Mouse (Mus musculus) limb, embryonic 13.5 days (tissue): ENCODE results near the gene Fbxl19. TPM values are rescaled to one million over a fixed set of nuclear protein-coding genes. Genes with fewer than 3 reads are reported as not detected.

Source experiments
- ATAC-seq: fragments of 200-750 bp; cut with Nextera tagmentation; 2 replicates; pipeline ENCODE4 v1.8.0; 2017; ENCODE audit warnings: low read depth, moderate number of reproducible peaks, moderate TSS enrichment; ENCODE audit not compliant: low FRiP score
- H3K27ac ChIP-seq: fragments of 300-500 bp; sonication (generic); 2 replicates; pipeline ENCODE4 v1.5.1; 2015; ENCODE audit warnings: inconsistent platforms, mild to moderate bottlenecking, moderate library complexity
- H3K27me3 ChIP-seq: fragments of 300-500 bp; sonication (generic); 2 replicates; pipeline ENCODE4 v1.6.1; 2015; ENCODE audit warnings: mild to moderate bottlenecking, inconsistent platforms
- H3K36me3 ChIP-seq: fragments of 300-500 bp; sonication (generic); 2 replicates; pipeline ENCODE4 v1.6.1; 2015; ENCODE audit warnings: inconsistent platforms, mild to moderate bottlenecking, moderate library complexity
- H3K4me1 ChIP-seq: fragments of 300-500 bp; sonication (generic); 2 replicates; pipeline ENCODE4 v1.6.1; 2015; ENCODE audit warnings: inconsistent platforms
- H3K4me2 ChIP-seq: fragments of 300-500 bp; sonication (generic); replicated peaks from 2 replicates; pipeline ENCODE4 v1.6.1; 2015; ENCODE audit warnings: inconsistent platforms, mild to moderate bottlenecking, moderate library complexity
- H3K4me3 ChIP-seq: fragments of 300-500 bp; sonication (generic); 2 replicates; pipeline ENCODE4 v1.5.1; 2015; ENCODE audit warnings: moderate library complexity, mild to moderate bottlenecking, inconsistent platforms
- H3K9ac ChIP-seq: fragments of 300-500 bp; sonication (generic); 2 replicates; pipeline ENCODE4 v1.6.1; 2015; ENCODE audit warnings: mild to moderate bottlenecking, inconsistent platforms
- H3K9me3 ChIP-seq: fragments of 300-500 bp; sonication (generic); 2 replicates; pipeline ENCODE4 v1.6.1; 2016; ENCODE audit warnings: inconsistent platforms
- WGBS: fragments of 180-500 bp; shearing (Covaris S2); methylation state at CpG from one replicate; pipeline ENCODE4 v1.1.7; 2015; 5-methylcytosine and 5-hydroxymethylcytosine counted together
- polyA plus RNA-seq: library from polyadenylated mRNA; unstranded; fragments of >200 nt; fragmentation: Nextera tagmentation; extraction: Ambion mirVana; gene quantifications from 2 replicates; pipeline ENCODE4 v1.2.1, GENCODE M21; 2015

The Fbxl19 gene
- polyA plus RNA-seq, 1 experiment from 2014 or later, result 6.7 TPM

- Histone ChIP-seq H3K27ac (no peak overlapping the region; the same call in 1 of the 2 replicates), H3K9ac (0 out of 2 replicates have a peak overlapping the region, but pooled peaks have one; percentile 19), H3K27me3 (no peaks in the 10 kb centered on the region), H3K36me3 (peaks cover 84% of the 10 kb centered on the region), H3K9me3 (no peaks in the 10 kb centered on the region), H3K4me1 (peaks cover 31% of the 10 kb centered on the region), H3K4me2 (no peak overlapping the region), H3K4me3 (no peak overlapping the region)
- ATAC-seq, result no peak
- 74% methylated on average over 3 of the region's 3 CpGs for WGBS
Measured at GRCm38 (mm10) chr7:127760478-127760877, 16.1 kb downstream of the Fbxl19 start.

DNA sequence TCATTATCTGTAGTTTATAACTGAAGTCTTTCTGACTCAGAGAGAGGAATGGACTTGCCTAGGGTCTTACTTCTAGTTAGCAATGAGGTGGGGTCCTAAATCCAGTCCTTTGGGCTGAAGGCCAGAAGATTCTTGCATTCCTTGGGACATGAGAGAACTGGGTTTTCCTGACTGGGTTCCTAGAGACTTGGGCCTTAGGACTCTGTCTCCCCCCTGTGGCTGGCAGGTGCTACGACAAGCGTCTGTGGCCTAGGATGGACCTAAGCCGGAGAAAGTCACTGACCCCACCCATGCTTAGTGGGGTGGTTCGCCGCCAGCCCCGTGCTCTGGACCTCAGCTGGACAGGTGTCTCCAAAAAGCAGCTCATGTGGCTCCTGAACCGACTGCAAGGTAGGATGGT is 16.7 kb downstream of the Fbxl19 start:
- H3K4me2 ChIP-seq, result no peak overlapping the region
- no peak overlapping the region for H3K4me3 ChIP-seq
- ATAC-seq, result no peak
- peaks cover 27% of the 10 kb centered on the region for H3K4me1 ChIP-seq
- 42% methylated on average over 7 of the region's 7 CpGs for WGBS
- H3K36me3 ChIP-seq, result peaks cover 84% of the 10 kb centered on the region
- H3K9ac ChIP-seq, result 0 out of 2 replicates have a peak overlapping the region, but pooled peaks have one; percentile 19
- no peaks in the 10 kb centered on the region for H3K9me3 ChIP-seq
- H3K27me3 ChIP-seq, result no peaks in the 10 kb centered on the region
- H3K27ac ChIP-seq, result no peak overlapping the region

- peaks cover 82% of the 10 kb centered on the region for H3K36me3 ChIP-seq
- ATAC-seq, result no peak
- H3K27me3 ChIP-seq, result no peaks in the 10 kb centered on the region
- H3K9ac ChIP-seq, result no peak overlapping the region
- no peak overlapping the region for H3K4me3 ChIP-seq
- H3K4me1 ChIP-seq, result peaks cover 22% of the 10 kb centered on the region
- H3K9me3 ChIP-seq, result no peaks in the 10 kb centered on the region
- WGBS, result 93% methylated on average over 4 of the region's 4 CpGs
- no peak overlapping the region for H3K4me2 ChIP-seq
- H3K27ac ChIP-seq, result no peak overlapping the region
Measured at GRCm38 (mm10) chr7:127763642-127764041, 19.3 kb downstream of the Fbxl19 start.

DNA sequence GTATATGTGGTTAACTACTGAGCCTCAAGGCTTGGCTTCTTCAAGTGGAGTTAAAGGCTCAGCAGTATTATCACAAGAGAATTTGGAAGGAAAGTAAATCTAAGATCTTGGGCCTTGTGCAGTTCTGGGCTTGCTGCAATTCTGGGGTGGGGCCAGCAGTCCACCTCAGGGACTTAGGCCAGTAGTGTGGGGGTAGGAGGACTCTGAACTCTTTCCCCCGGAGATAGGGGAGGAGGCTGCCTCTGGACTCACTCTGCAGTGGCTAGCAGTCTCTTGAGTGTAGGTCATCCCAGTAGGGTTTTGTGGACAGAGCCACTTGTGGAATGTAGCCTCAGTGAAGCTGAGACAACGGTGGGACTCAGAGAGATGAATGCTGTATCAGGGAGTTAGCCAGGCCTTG is 21.4 kb downstream of the Fbxl19 start:
- Histone ChIP-seq H3K27ac (no peak overlapping the region), H3K27me3 (no peaks in the 10 kb centered on the region), H3K4me3 (no peak overlapping the region), H3K9ac (no peak overlapping the region), H3K4me1 (peaks cover 14% of the 10 kb centered on the region), H3K36me3 (peaks cover 73% of the 10 kb centered on the region), H3K9me3 (no peaks in the 10 kb centered on the region), H3K4me2 (no peak overlapping the region)
- no peak for ATAC-seq
- 86% methylated on average over 2 of the region's 2 CpGs for WGBS

- Histone ChIP-seq H3K27me3 (no peaks in the 10 kb centered on the region), H3K36me3 (peaks cover 61% of the 10 kb centered on the region), H3K27ac (no peak overlapping the region), H3K4me3 (no peak overlapping the region), H3K4me2 (no peak overlapping the region), H3K9ac (no peak overlapping the region), H3K4me1 (peaks cover 17% of the 10 kb centered on the region), H3K9me3 (no peaks in the 10 kb centered on the region)
- ATAC-seq, result no peak
- WGBS, result 81% methylated on average over 17 of the region's 17 CpGs
Measured at GRCm38 (mm10) chr7:127766851-127767609, 22.7 kb downstream of the Fbxl19 start.

GRCm38 (mm10) chr7:127767671-127768345 is 23.5 kb downstream of the Fbxl19 start:
- peaks cover 17% of the 10 kb centered on the region for H3K4me1 ChIP-seq
- 93% methylated on average over 19 of the region's 19 CpGs for WGBS
- no peak for ATAC-seq
- H3K4me3 ChIP-seq, result no peak overlapping the region
- H3K36me3 ChIP-seq, result peaks cover 54% of the 10 kb centered on the region
- H3K9ac ChIP-seq, result peak overlapping the region; percentile 13; the same call in 1 of the 2 replicates
- no peak overlapping the region for H3K4me2 ChIP-seq
- no peaks in the 10 kb centered on the region for H3K9me3 ChIP-seq
- H3K27me3 ChIP-seq, result no peaks in the 10 kb centered on the region
- H3K27ac ChIP-seq, result peak overlapping the region; percentile 73; the same call in 1 of the 2 replicates

- peaks cover 17% of the 10 kb centered on the region for H3K4me1 ChIP-seq
- no peaks in the 10 kb centered on the region for H3K9me3 ChIP-seq
- peak; percentile 1; the same call in 1 of the 2 replicates for ATAC-seq
- H3K4me3 ChIP-seq, result no peak overlapping the region
- H3K4me2 ChIP-seq, result peak overlapping the region; percentile 91
- no peak overlapping the region for H3K9ac ChIP-seq
- H3K27me3 ChIP-seq, result no peaks in the 10 kb centered on the region
- 51% methylated on average over 13 of the region's 13 CpGs for WGBS
- peaks cover 51% of the 10 kb centered on the region for H3K36me3 ChIP-seq
- H3K27ac ChIP-seq, result peak overlapping the region; percentile 73
Measured at GRCm38 (mm10) chr7:127768346-127768996, 24.1 kb downstream of the Fbxl19 start.

DNA sequence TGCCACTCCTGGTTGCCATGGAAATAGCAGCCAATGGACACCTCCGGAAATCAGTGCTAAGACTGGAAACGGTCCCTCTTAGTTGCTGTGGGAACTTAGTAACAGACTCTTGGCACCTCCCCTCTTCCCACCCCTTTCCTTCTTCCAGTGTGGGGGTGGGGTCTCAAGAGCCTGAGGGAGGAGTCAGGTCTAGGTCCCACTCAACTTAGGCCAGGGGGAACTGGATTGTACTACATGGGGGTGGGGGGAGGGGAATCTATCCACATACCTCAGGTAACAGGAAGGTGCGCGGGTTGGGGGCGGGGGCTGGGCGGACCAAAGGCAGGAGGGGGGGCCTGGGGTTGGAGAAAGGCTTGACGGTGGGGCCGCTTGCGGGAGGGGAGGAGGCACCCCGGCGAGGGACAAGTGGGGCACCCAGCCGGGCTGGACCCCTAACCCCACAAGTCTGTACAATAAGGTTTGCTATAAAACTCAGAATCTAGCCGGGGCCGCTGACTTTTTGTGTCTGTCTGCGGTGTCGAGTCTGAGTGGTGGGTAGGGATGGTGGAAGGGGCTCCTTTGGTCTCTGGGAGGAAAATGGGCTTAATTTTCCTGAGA is 24.8 kb downstream of the Fbxl19 start:
- peaks cover 49% of the 10 kb centered on the region for H3K36me3 ChIP-seq
- WGBS, result under 1% methylated on average over 16 of the region's 16 CpGs
- peak overlapping the region; percentile 91 for H3K4me2 ChIP-seq
- peaks cover 22% of the 10 kb centered on the region for H3K4me1 ChIP-seq
- no peaks in the 10 kb centered on the region for H3K27me3 ChIP-seq
- peak overlapping the region; percentile 92 for H3K9ac ChIP-seq
- peak overlapping the region; percentile 73 for H3K4me3 ChIP-seq
- peak; percentile 90 for ATAC-seq
- H3K9me3 ChIP-seq, result no peaks in the 10 kb centered on the region
- H3K27ac ChIP-seq, result peak overlapping the region; percentile 95

- peaks cover 24% of the 10 kb centered on the region for H3K4me1 ChIP-seq
- peak; percentile 75 for ATAC-seq
- no peaks in the 10 kb centered on the region for H3K9me3 ChIP-seq
- peak within 1 kb of the TSS; percentile 91 for H3K4me2 ChIP-seq
- H3K9ac ChIP-seq, result peak within 1 kb of the TSS; percentile 92
- no peaks in the 10 kb centered on the region for H3K27me3 ChIP-seq
- under 1% methylated on average over 24 of the region's 24 CpGs for WGBS
- peaks cover 44% of the 10 kb centered on the region for H3K36me3 ChIP-seq
- peak within 1 kb of the TSS; percentile 73 for H3K4me3 ChIP-seq
- H3K27ac ChIP-seq, result peak within 1 kb of the TSS; percentile 95
Measured at GRCm38 (mm10) chr7:127769651-127770038, 25.3 kb downstream of the Fbxl19 start, which contains the start of gene Orai3. Orai3 (plus strand) TSS chr7:127769815.

GRCm38 (mm10) chr7:127770039-127770905 is 25.9 kb downstream of the Fbxl19 start:
- Histone ChIP-seq H3K4me1 (peaks cover 25% of the 10 kb centered on the region), H3K9ac (peak overlapping the region; percentile 92), H3K9me3 (no peaks in the 10 kb centered on the region), H3K27ac (peak overlapping the region; percentile 95), H3K36me3 (peaks cover 37% of the 10 kb centered on the region), H3K4me3 (peak overlapping the region; percentile 73), H3K4me2 (peak overlapping the region; percentile 91), H3K27me3 (no peaks in the 10 kb centered on the region)
- WGBS, result under 1% methylated on average over 27 of the region's 27 CpGs
- peak; percentile 22 for ATAC-seq

- Histone ChIP-seq H3K4me3 (peak overlapping the region; percentile 73; the same call in 1 of the 2 replicates), H3K9me3 (no peaks in the 10 kb centered on the region), H3K9ac (peak overlapping the region; percentile 92; the same call in 1 of the 2 replicates), H3K27ac (peak overlapping the region; percentile 95; the same call in 1 of the 2 replicates), H3K27me3 (no peaks in the 10 kb centered on the region), H3K36me3 (peaks cover 27% of the 10 kb centered on the region), H3K4me2 (peak overlapping the region; percentile 91), H3K4me1 (peaks cover 32% of the 10 kb centered on the region)
- WGBS, result 74% methylated on average over 5 of the region's 5 CpGs
- ATAC-seq, result no peak
Measured at GRCm38 (mm10) chr7:127771262-127771661, 26.9 kb downstream of the Fbxl19 start.
